Mouse (Mus musculus) mouse embryonic stem cell (cell line): ENCODE measurements around the gene Actc1.

Experiments used
- in situ Hi-C, 2 experiments: fragments of 300-500 bp; cut with MboI; formaldehyde crosslinking; loops; 1 replicate in 1 of 2; 3 replicates in 1 of 2; pipeline ENCODE4 v1.14.3; 2019 to 2020; ENCODE audit warnings: low sequenced_read_pairs in 2 of 2, low pct_unique_long_range_greater_than_20kb in 1 of 2, mixed read lengths in 1 of 2; ENCODE audit not compliant: unreplicated experiment in 1 of 2

The Actc1 gene

GRCm38 (mm10) chr2:114052696-114053598 is at the start of gene Actc1:
TSS of gene Actc1 (minus strand) at chr2:114053548.
- in situ Hi-C loops: no loop called here

- in situ Hi-C loops: loop anchor here in 1 of 2 experiments (10.0 kb wide), 1 partner anchor 258 kb away; the partner anchor contains the start of gene Arhgap11a
Measured at GRCm38 (mm10) chr2:114102471-114102870, 49.1 kb upstream of the Actc1 start.

- in situ Hi-C loops: loop anchor here in 1 of 2 experiments (10.0 kb wide), 1 partner anchor 256 kb away; the partner anchor contains the start of gene Arhgap11a
Measured at GRCm38 (mm10) chr2:114100834-114101233, 47.5 kb upstream of the Actc1 start.

GRCm38 (mm10) chr2:114099816-114100215 is 46.5 kb upstream of the Actc1 start:
- in situ Hi-C loops: loop anchor here in 1 of 2 experiments (10.0 kb wide), 1 partner anchor 255 kb away; the partner anchor contains the start of gene Arhgap11a

- in situ Hi-C loops: no loop called here
Measured at GRCm38 (mm10) chr2:114099109-114099508, 45.8 kb upstream of the Actc1 start.

GRCm38 (mm10) chr2:114097627-114098026 is 44.3 kb upstream of the Actc1 start:
- in situ Hi-C loops: no loop called here

- in situ Hi-C loops: no loop called here
Measured at GRCm38 (mm10) chr2:114096570-114096969, 43.2 kb upstream of the Actc1 start.

- in situ Hi-C loops: no loop called here
Measured at GRCm38 (mm10) chr2:114095348-114095747, 42.0 kb upstream of the Actc1 start.

GRCm38 (mm10) chr2:114094696-114095095 is 41.3 kb upstream of the Actc1 start:
- in situ Hi-C loops: no loop called here

- in situ Hi-C loops: no loop called here
Measured at GRCm38 (mm10) chr2:114093577-114093976, 40.2 kb upstream of the Actc1 start.

GRCm38 (mm10) chr2:114089862-114090261 is 36.5 kb upstream of the Actc1 start:
- in situ Hi-C loops: no loop called here

GRCm38 (mm10) chr2:114087271-114087670 is 33.9 kb upstream of the Actc1 start:
- in situ Hi-C loops: no loop called here

GRCm38 (mm10) chr2:114071876-114072275 is 18.5 kb upstream of the Actc1 start:
- in situ Hi-C loops: no loop called here

GRCm38 (mm10) chr2:114066226-114066625 is 12.9 kb upstream of the Actc1 start:
- in situ Hi-C loops: no loop called here

- in situ Hi-C loops: no loop called here
Measured at GRCm38 (mm10) chr2:114064004-114064403, 10.7 kb upstream of the Actc1 start.

GRCm38 (mm10) chr2:114060071-114060591 is 6.8 kb upstream of the Actc1 start:
- in situ Hi-C loops: no loop called here

- in situ Hi-C loops: no loop called here
Measured at GRCm38 (mm10) chr2:114059608-114060007, 6.3 kb upstream of the Actc1 start.

- in situ Hi-C loops: no loop called here
Measured at GRCm38 (mm10) chr2:114058226-114058796, 5.0 kb upstream of the Actc1 start.

- in situ Hi-C loops: no loop called here
Measured at GRCm38 (mm10) chr2:114057303-114057853, 4.0 kb upstream of the Actc1 start.
